Mouse (Mus musculus) pancreas, adult 10 weeks (tissue): ENCODE measurements around the gene Rnf149. TPM values are rescaled to one million over a fixed set of nuclear protein-coding genes. Genes with fewer than 3 reads are reported as not detected.

Experiments
- polyA plus RNA-seq: library from polyadenylated mRNA; stranded (reverse); fragments of 350-450 nt; fragmentation: Illumina TruSeq; extraction: RNeasy Lipid Tissue Mini Kit (QIAGEN cat#74804); gene quantifications from one replicate; pipeline ENCODE4 v1.2.3, GENCODE M21; 2015; ENCODE audit warnings: low read depth, low replicate concordance; ENCODE audit not compliant: insufficient read depth

The Rnf149 gene
- polyA plus RNA-seq, result 3.3 TPM

DNA sequence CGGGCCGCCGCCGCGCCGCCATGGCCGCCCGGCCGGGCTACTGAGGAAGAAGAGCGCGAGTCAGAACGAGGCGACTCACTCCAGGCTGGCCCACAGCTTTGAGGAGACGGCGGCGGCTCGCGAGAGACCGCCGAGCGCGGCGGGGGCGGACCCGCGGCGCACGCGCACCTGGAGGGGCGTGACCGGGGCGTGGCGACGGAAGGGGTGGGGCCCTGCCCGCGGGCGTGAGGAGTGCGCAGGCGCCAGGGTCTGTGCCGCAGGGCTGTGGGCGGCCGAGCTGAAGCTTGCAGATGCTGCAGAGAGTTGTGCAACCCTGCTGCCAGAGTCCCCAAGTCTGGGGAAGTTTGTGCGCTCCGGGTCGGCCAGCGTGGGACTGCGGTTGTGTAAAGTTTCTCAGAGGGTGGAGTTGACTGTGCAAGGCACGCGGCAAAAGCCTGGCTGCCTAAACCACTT lies at the start of gene Rnf149:
Gene Rnf149, minus strand, starts transcription at position 153 of the 453 bp plus-strand sequence.

DNA sequence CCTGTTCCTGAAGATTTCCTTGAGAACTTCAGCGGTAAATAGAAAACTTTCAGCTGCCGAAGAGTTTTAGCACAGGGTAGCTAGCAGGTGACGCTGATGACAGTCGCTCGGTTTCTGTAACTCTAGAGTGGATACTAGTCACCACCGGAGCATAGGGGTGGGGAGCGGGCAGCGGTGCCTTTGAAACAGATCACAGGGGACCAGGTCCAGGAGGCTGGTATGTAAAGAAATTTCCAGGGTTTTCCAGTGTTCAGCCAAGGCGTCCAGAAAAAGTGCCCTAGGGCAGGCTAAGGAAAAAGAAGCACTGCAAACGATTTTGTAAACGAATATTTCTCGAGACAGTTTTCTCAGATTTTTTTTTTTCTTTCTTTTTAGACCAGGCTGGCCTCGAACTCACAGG lies 42.4 kb downstream of the Rnf149 start, which contains the start of gene Cnot11:
Gene Cnot11, plus strand, starts transcription at position 162 of the 400 bp plus-strand sequence.

Other genes with a start within 250 kb of the Rnf149 start
- 405 TPM for gene Rpl31, start 209.6 kb downstream of the Rnf149 start, polyA plus RNA-seq
- gene Tbc1d8, start 98.7 kb downstream of the Rnf149 start, polyA plus RNA-seq, result 18.0 TPM
- 4.3 TPM for gene Cnot11, start 42.4 kb downstream of the Rnf149 start, polyA plus RNA-seq
- gene Creg2, start 74.1 kb upstream of the Rnf149 start, polyA plus RNA-seq, result not detected
- not detected for gene Rfx8, start 143.6 kb upstream of the Rnf149 start, polyA plus RNA-seq
- not detected for gene Gm3646, start 227.9 kb upstream of the Rnf149 start, polyA plus RNA-seq